Mouse (Mus musculus) regulatory T cell (primary cell): Measurements from ENCODE around the gene Setd1b.

Experiments used
- in situ Hi-C: fragments of 300-600 bp; cut with MboI, MseI; formaldehyde crosslinking; loops from one replicate; pipeline ENCODE4 v1.15.1; 2025; ENCODE audit warnings: high pct_unique_total_duplicates

Gene Setd1b

GRCm38 (mm10) chr5:123142161-123143157 is at the start of gene Setd1b:
Gene Setd1b, plus strand, starts transcription at chr5:123142193.
- in situ Hi-C loops: no loop called here

GRCm38 (mm10) chr5:123093077-123093633 is 48.8 kb upstream of the Setd1b start:
- in situ Hi-C loops: no loop called here

- in situ Hi-C loops: no loop called here
These were observed 47.6 kb upstream of the Setd1b start for GRCm38 (mm10) chr5:123094238-123094991.

GRCm38 (mm10) chr5:123096299-123096698 is 45.7 kb upstream of the Setd1b start:
- in situ Hi-C loops: no loop called here

GRCm38 (mm10) chr5:123098487-123098886 is 43.5 kb upstream of the Setd1b start:
- in situ Hi-C loops: no loop called here

GRCm38 (mm10) chr5:123102376-123102775 is 39.6 kb upstream of the Setd1b start:
- in situ Hi-C loops: no loop called here

- in situ Hi-C loops: no loop called here
These were observed 38.4 kb upstream of the Setd1b start for GRCm38 (mm10) chr5:123103556-123103955.

- in situ Hi-C loops: no loop called here
These were observed 37.2 kb upstream of the Setd1b start for GRCm38 (mm10) chr5:123104769-123105168.

GRCm38 (mm10) chr5:123109452-123110203 is 32.4 kb upstream of the Setd1b start:
- in situ Hi-C loops: no loop called here

- in situ Hi-C loops: no loop called here
These were observed 31.7 kb upstream of the Setd1b start for GRCm38 (mm10) chr5:123110296-123110721.

GRCm38 (mm10) chr5:123114109-123114508 is 27.9 kb upstream of the Setd1b start:
- in situ Hi-C loops: no loop called here

GRCm38 (mm10) chr5:123114924-123115323 is 27.1 kb upstream of the Setd1b start:
- in situ Hi-C loops: no loop called here

GRCm38 (mm10) chr5:123116080-123116479 is 25.9 kb upstream of the Setd1b start:
- in situ Hi-C loops: no loop called here

GRCm38 (mm10) chr5:123117257-123117656 is 24.7 kb upstream of the Setd1b start:
- in situ Hi-C loops: no loop called here

- in situ Hi-C loops: no loop called here
These were observed 24.2 kb upstream of the Setd1b start for GRCm38 (mm10) chr5:123117773-123118172.

GRCm38 (mm10) chr5:123118826-123119225 is 23.2 kb upstream of the Setd1b start:
- in situ Hi-C loops: no loop called here

- in situ Hi-C loops: loop anchor here (5.0 to 10.0 kb wide), 2 partner anchors 37 to 46 kb away; no protein-coding TSS in a partner anchor
These were observed 21.3 kb upstream of the Setd1b start for GRCm38 (mm10) chr5:123120624-123121215.

GRCm38 (mm10) chr5:123122181-123122580 is 19.8 kb upstream of the Setd1b start:
- in situ Hi-C loops: loop anchor here (5.0 to 10.0 kb wide), 2 partner anchors 35 to 47 kb away; no protein-coding TSS in a partner anchor

GRCm38 (mm10) chr5:123125105-123125504 is 16.9 kb upstream of the Setd1b start:
- in situ Hi-C loops: loop anchor here (10.0 kb wide), 1 partner anchor 50 kb away; no protein-coding TSS in a partner anchor

GRCm38 (mm10) chr5:123125638-123126406 is 16.2 kb upstream of the Setd1b start:
- in situ Hi-C loops: loop anchor here (10.0 kb wide), 1 partner anchor 51 kb away; no protein-coding TSS in a partner anchor
